Mouse (Mus musculus) hindbrain, embryonic 11.5 days (tissue): ENCODE results near the gene Rcan1. TPM values are rescaled to one million over a fixed set of nuclear protein-coding genes. Genes with fewer than 3 reads are reported as not detected.

Experiments
- ATAC-seq: fragments of 200-750 bp; cut with Nextera tagmentation; 2 replicates; pipeline ENCODE4 v1.8.0; 2017; ENCODE audit warnings: mild to moderate bottlenecking, moderate TSS enrichment, moderate library complexity; ENCODE audit not compliant: low FRiP score
- DNase-seq: peaks from one replicate; pipeline ENCODE4 v3.0.0-alpha.2; 2015; ENCODE audit warnings: low spot score
- H3K27ac ChIP-seq: fragments of 300-500 bp; sonication (generic); 2 replicates; pipeline ENCODE4 v1.5.1; 2014; ENCODE audit warnings: mild to moderate bottlenecking, low read depth, low read length
- H3K27me3 ChIP-seq: fragments of 300-500 bp; sonication (generic); 2 replicates; pipeline ENCODE4 v1.6.1; 2014; ENCODE audit warnings: mild to moderate bottlenecking, low read length, moderate library complexity, mixed read lengths; ENCODE audit not compliant: control insufficient read depth, insufficient read depth
- H3K36me3 ChIP-seq: fragments of 300-500 bp; sonication (generic); 2 replicates; pipeline ENCODE4 v1.6.1; 2014; ENCODE audit warnings: mild to moderate bottlenecking, low read length, moderate library complexity, mixed read lengths; ENCODE audit not compliant: control insufficient read depth, insufficient read depth
- H3K4me1 ChIP-seq: fragments of 300-500 bp; sonication (generic); replicated peaks from 2 replicates; pipeline ENCODE4 v1.6.1; 2014; ENCODE audit warnings: low read length, mixed read lengths; ENCODE audit not compliant: control insufficient read depth, insufficient read depth
- H3K4me2 ChIP-seq: fragments of 300-500 bp; sonication (generic); replicated peaks from 2 replicates; pipeline ENCODE4 v1.6.1; 2014; ENCODE audit warnings: mild to moderate bottlenecking, low read depth, low read length
- H3K4me3 ChIP-seq: fragments of 300-500 bp; sonication (generic); 2 replicates; pipeline ENCODE4 v1.5.1; 2014; ENCODE audit warnings: low read depth, low read length
- H3K9ac ChIP-seq: fragments of 300-500 bp; sonication (generic); 2 replicates; pipeline ENCODE4 v1.6.1; 2014; ENCODE audit warnings: low read depth, low read length
- H3K9me3 ChIP-seq: fragments of 300-500 bp; sonication (generic); 2 replicates; pipeline ENCODE4 v1.6.1; 2016; ENCODE audit warnings: low read length; ENCODE audit not compliant: control insufficient read depth
- WGBS: fragments of 180-500 bp; shearing (Covaris S2); extraction: QIAGEN DNeasy Blood & Tissue Kit; methylation state at CpG from one replicate; pipeline ENCODE4 v1.1.7; 2014; 5-methylcytosine and 5-hydroxymethylcytosine counted together
- polyA plus RNA-seq: library from polyadenylated mRNA; unstranded; fragments of >200 nt; fragmentation: Nextera tagmentation; extraction: Ambion mirVana; gene quantifications from 2 replicates; pipeline ENCODE4 v1.2.1, GENCODE M21; 2014

Gene Rcan1
- polyA plus RNA-seq, 1 experiment from 2014 or later, result 39.3 TPM

DNA sequence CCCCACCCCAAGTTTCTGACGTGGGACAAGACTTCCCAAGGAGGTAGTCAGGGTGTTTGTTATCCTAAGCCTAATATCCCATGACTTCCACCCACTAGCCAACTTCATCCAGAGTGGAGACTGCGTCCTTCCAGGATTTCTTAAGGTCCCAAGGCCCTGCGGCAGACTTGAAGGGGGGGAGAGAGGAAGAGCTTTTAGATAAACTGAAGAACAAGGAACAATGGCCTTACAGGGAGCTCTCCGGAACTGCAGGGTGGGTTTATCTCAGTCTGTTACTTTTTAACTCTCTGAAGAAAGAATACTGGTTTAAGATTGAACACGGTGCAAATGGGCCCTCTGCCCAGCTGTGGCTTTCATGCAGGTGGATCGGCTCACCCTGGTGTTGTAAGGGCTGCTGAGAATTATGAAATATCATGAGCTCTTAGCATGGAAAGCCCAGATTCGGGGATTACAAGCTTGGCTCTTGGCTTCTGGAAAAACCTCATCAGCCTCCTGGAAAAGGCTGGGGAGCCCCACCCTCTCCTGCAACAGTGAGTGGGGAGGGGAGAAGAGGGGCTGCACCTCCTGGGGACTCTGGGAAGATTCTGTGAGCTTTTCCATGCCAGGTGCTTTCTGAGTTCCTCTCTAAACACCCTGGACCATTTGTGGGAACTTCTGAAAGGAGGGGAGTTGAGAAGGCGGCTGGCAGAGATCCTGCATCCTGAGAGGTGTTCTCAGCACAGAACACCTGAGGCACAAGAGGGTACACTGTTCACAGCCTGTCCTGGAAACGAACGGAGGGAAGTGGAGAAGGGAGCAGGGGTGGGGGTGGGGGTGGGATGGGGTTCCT lies 72.7 kb downstream of the Rcan1 start:
- Histone ChIP-seq H3K4me3 (no peak overlapping the region), H3K27me3 (no peaks in the 10 kb centered on the region), H3K4me1 (peaks cover 6% of the 10 kb centered on the region; the same call in 1 of the 2 replicates), H3K9me3 (no peaks in the 10 kb centered on the region), H3K36me3 (peaks cover 3% of the 10 kb centered on the region; the same call in 1 of the 2 replicates), H3K27ac (no peak overlapping the region), H3K9ac (no peak overlapping the region), H3K4me2 (no peak overlapping the region)
- WGBS, result 43% methylated on average over 10 of the region's 10 CpGs
- ATAC-seq, result no peak
- no peak for DNase-seq

- WGBS, result 99% methylated on average over 3 of the region's 3 CpGs
- no peaks in the 10 kb centered on the region for H3K4me1 ChIP-seq
- H3K4me2 ChIP-seq, result no peak overlapping the region
- H3K4me3 ChIP-seq, result no peak overlapping the region
- H3K9ac ChIP-seq, result no peak overlapping the region
- H3K36me3 ChIP-seq, result peaks cover 5% of the 10 kb centered on the region; the same call in 1 of the 2 replicates
- ATAC-seq (no peak), DNase-seq (no peak)
- no peaks in the 10 kb centered on the region for H3K9me3 ChIP-seq
- no peak overlapping the region for H3K27ac ChIP-seq
- no peaks in the 10 kb centered on the region for H3K27me3 ChIP-seq
Observed at GRCm38 (mm10) chr16:92393732-92394131, 76.9 kb downstream of the Rcan1 start.

- Histone ChIP-seq H3K4me3 (no peak overlapping the region), H3K27me3 (no peaks in the 10 kb centered on the region), H3K9me3 (no peaks in the 10 kb centered on the region), H3K4me2 (no peak overlapping the region), H3K4me1 (no peaks in the 10 kb centered on the region), H3K27ac (no peak overlapping the region), H3K9ac (no peak overlapping the region), H3K36me3 (no peaks in the 10 kb centered on the region; the same call in 1 of the 2 replicates)
- 68% methylated on average over 10 of the region's 10 CpGs for WGBS
- DNase-seq (no peak), ATAC-seq (no peak)
Observed at GRCm38 (mm10) chr16:92387692-92388091, 83.0 kb downstream of the Rcan1 start.

- H3K4me3 ChIP-seq, result no peak overlapping the region
- H3K27ac ChIP-seq, result no peak overlapping the region
- no peaks in the 10 kb centered on the region for H3K36me3 ChIP-seq
- H3K4me1 ChIP-seq, result no peaks in the 10 kb centered on the region
- 7% methylated on average over 2 of the region's 2 CpGs for WGBS
- no peaks in the 10 kb centered on the region for H3K9me3 ChIP-seq
- no peak for ATAC-seq
- no peak overlapping the region for H3K9ac ChIP-seq
- H3K4me2 ChIP-seq, result no peak overlapping the region
- peak; percentile 81 for DNase-seq
- H3K27me3 ChIP-seq, result no peaks in the 10 kb centered on the region
Observed at GRCm38 (mm10) chr16:92385062-92385461, 85.6 kb downstream of the Rcan1 start.

DNA sequence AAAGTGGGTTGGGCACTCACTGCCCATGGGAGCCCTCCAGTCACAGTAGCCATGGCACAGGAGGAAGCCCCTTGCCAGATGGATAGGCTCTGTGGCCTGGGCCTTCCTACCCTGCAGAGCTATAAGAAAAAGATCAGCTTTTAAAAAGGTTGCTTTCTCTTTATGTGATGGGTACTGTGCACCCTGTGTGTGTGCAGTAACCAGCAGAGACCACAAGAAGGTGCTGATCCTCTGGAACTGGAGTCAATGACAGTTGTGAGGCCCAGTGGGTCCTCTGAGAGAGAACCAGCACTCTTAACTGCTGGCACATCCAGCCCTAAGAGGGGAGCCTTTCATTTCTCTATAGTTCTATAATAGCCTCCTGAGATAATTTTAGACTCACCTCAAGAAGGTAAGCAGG lies 87.3 kb downstream of the Rcan1 start:
- Histone ChIP-seq H3K9ac (no peak overlapping the region), H3K36me3 (no peaks in the 10 kb centered on the region), H3K27me3 (no peaks in the 10 kb centered on the region), H3K4me1 (no peaks in the 10 kb centered on the region), H3K4me2 (no peak overlapping the region), H3K27ac (no peak overlapping the region), H3K9me3 (no peaks in the 10 kb centered on the region), H3K4me3 (no peak overlapping the region)
- ATAC-seq (no peak), DNase-seq (no peak)

DNA sequence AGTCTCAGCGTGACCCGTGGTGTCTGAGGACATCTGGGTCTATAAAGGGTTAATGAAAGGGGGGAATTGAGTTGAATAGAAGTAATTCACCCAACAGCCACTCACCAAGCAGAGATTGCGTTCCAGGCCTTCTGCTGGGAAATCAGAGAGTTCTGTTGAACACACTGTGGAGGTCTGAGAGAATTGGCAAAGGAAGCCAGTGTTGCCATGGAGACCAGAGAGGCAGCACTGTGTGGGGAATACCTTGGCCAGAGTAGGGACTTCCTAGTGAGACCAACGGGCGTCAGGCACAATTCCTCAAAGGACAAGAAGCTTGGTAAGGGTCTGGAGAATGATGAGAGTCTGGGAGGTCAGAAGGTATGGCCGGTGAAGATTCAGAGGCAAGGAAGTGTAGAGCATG lies 88.2 kb downstream of the Rcan1 start:
- Histone ChIP-seq H3K4me2 (no peak overlapping the region), H3K36me3 (no peaks in the 10 kb centered on the region), H3K27ac (no peak overlapping the region), H3K4me3 (no peak overlapping the region), H3K9me3 (no peaks in the 10 kb centered on the region), H3K27me3 (no peaks in the 10 kb centered on the region), H3K9ac (no peak overlapping the region), H3K4me1 (no peaks in the 10 kb centered on the region)
- DNase-seq (no peak), ATAC-seq (no peak)
- 54% methylated on average over 6 of the region's 6 CpGs for WGBS

- 82% methylated on average over 6 of the region's 6 CpGs for WGBS
- DNase-seq (no peak), ATAC-seq (no peak)
- Histone ChIP-seq H3K36me3 (no peaks in the 10 kb centered on the region), H3K27me3 (no peaks in the 10 kb centered on the region), H3K9ac (no peak overlapping the region), H3K4me2 (no peak overlapping the region), H3K4me3 (no peak overlapping the region), H3K4me1 (no peaks in the 10 kb centered on the region), H3K9me3 (no peaks in the 10 kb centered on the region), H3K27ac (no peak overlapping the region)
Observed at GRCm38 (mm10) chr16:92381092-92381491, 89.6 kb downstream of the Rcan1 start.

DNA sequence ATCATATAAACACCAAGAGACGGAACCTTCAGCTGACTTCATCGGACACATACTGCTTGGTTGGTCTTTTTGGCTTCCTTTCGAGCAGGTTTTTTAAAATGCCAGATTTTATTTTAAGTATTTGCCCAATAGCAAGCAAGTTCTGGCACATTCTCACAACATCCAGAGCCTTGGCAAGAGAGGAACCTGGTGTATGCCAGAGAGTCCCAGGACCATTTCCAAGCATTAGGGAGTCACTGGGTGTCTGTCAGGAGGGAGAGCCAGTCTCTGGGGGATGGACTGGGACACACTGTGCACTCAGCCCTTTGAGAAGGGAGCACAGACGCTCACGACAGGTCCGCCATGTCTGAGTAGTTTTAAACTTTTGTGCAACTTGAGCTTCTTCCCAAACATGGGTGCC lies 93.7 kb downstream of the Rcan1 start:
- Histone ChIP-seq H3K4me2 (no peak overlapping the region), H3K4me1 (0 out of 2 replicates have a peak, but pooled peaks cover 3% of the 10 kb centered on the region), H3K27me3 (no peaks in the 10 kb centered on the region), H3K36me3 (no peaks in the 10 kb centered on the region), H3K27ac (no peak overlapping the region), H3K4me3 (no peak overlapping the region), H3K9me3 (no peaks in the 10 kb centered on the region), H3K9ac (no peak overlapping the region)
- DNase-seq (no peak), ATAC-seq (no peak)
- 94% methylated on average over 6 of the region's 6 CpGs for WGBS

DNA sequence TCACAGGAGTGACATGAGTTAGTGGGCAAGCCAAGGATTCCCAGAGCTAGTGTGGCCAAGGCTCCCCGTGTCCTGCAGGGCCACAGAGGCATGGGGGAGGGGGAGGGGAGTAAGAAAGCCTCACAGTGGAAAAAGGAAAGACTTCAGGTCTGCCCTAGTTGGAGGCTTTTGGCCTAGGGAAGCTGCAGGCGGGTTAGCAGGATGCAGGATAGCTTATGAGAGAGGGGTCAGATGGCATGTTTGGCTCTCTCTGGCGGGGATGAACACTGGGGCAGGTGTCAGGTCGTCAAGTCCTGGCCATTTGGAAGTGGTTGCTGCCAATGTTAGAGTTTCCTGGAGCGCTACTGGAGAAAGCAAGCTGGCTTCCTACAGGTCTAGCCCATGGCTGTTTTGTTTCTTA lies 99.0 kb downstream of the Rcan1 start:
- no peaks in the 10 kb centered on the region for H3K36me3 ChIP-seq
- H3K9ac ChIP-seq, result no peak overlapping the region
- 53% methylated on average over 5 of the region's 5 CpGs for WGBS
- H3K27me3 ChIP-seq, result no peaks in the 10 kb centered on the region
- no peak for DNase-seq
- no peak for ATAC-seq
- H3K27ac ChIP-seq, result no peak overlapping the region
- no peak overlapping the region for H3K4me2 ChIP-seq
- no peak overlapping the region for H3K4me3 ChIP-seq
- no peaks in the 10 kb centered on the region for H3K9me3 ChIP-seq
- peaks cover 3% of the 10 kb centered on the region; the same call in 1 of the 2 replicates for H3K4me1 ChIP-seq
